Mouse (Mus musculus): ENCODE data around the gene Vav3.

DNA sequence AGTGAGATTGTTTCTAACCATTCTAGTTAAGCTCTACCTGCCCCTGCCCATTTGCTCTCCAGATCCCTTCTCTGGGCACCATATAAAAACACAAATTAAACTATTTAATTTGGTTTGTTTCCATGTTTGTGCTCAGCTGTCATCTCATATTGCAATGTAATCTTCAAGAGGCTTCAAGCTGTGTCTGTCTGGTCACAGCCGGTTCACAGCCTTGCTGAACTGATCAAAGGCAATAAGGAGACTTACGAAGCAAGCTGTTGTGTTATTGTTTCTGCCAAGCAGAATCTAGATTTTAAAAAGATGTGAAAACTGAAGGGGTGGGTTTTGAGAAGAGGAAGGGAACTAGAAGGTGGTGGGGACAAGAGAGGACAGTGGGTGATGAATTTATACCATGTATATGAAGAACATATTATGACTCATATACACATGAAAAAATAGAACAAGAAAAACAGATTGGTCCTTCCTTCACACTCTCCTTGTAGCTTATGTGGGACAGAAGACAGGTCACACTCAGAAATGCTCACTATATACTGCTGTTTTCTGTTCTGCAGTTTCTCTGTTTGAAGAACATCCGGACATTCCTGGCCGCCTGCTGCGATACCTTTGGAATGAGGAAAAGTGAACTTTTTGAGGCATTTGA, 83.1 kb downstream of the Vav3 start:
- TF ChIP-seq CTCF (IDR thresholded peaks at IDR 0.05; ENCODE audit: control insufficient read depth, insufficient read depth, insufficient replicate concordance, low read depth, low read length) (no peak), POLR2A (IDR thresholded peaks at IDR 0.05; ENCODE audit: control insufficient read depth, low read depth, low read length) (no peak)

Measured in testis, adult 2 months (tissue).